Mouse (Mus musculus): ENCODE results near the gene Coq10b.
A peak's percentile ranks its signal among the peaks of the same experiment; 100 is the strongest.

DNA sequence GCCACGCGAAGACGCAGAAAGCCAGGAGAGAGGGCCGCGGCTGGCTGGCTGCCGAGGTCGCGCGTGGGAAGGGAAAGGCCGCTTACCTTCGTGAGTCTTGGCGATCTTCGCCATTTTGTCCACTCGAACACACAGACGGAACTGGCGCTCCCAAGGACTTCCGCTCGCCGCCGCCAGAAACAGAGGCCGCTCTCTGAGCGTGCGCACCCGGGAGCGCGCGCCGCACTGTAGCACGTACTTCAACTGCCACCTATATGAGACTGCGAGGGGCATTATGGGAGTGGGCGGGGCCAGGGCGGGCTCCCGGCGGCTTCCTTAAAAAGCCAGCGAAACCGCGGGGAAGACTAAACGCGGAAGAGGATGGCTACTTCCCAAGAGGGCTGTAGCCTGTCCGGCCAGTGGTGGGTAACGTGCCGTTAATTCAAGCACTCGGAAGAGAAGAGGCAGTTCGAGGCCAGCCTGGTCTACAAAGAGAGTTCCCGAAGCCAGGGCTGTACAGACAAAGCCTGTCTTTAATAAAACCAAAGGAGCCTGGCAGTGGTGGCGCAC is 25.2 kb upstream of the Coq10b start, which contains the start of gene Sf3b1:
- peak; percentile 18; the same call in 1 of the 2 replicates for TF ChIP-seq CTCF (IDR thresholded peaks at IDR 0.05; ENCODE audit: low read depth)
- TF ChIP-seq EP300 (IDR thresholded peaks at IDR 0.05; ENCODE audit: low read depth), result peak; percentile 76

Data from liver, postnatal 0 days (tissue).